Mouse (Mus musculus): Measurements from ENCODE around the gene Nudt14. TPM values are rescaled to one million over a fixed set of nuclear protein-coding genes. Genes with fewer than 3 reads are reported as not detected.

Nudt14 gene
- total and polyA plus RNA-seq, 3 experiments: 5.7 to 14.8 (median 8.6) TPM

DNA sequence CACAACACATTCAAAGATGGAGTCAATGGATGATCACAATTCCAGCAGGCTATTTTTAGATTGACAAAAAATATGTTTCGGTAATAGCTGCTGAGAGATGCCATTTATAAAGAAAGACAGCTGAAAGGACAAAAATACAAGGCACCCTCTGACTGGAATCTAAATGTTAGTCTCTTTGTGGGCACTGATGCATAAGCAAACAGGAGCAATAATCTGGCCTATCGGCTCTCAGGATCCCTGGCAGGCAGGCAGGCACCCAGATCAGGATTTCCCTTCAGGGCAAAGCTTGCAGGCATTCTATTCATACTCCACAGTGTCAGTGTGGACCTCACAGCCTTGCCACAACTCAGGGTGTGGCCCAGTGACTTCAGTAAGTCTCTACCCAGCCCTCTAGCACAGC, 40.1 kb upstream of the Nudt14 start:
- Histone ChIP-seq H3K79me2 (replicated peaks; ENCODE audit: control insufficient read depth, insufficient read depth, low read length) (no peaks in the 10 kb centered on the region), H3K27ac (no peak overlapping the region), H3K36me3 (ENCODE audit: control insufficient read depth, insufficient read depth, low read length) (peaks cover 5% of the 10 kb centered on the region; the same call in 1 of the 2 replicates), H3K9ac (ENCODE audit: low read depth, low read length) (no peak overlapping the region), H3K27me3 (ENCODE audit: control insufficient read depth, insufficient read depth, low read length) (no peaks in the 10 kb centered on the region), H3K4me3 (no peak overlapping the region), H3K4me1 (ENCODE audit: control insufficient read depth, insufficient read depth, low read length) (peaks cover 5% of the 10 kb centered on the region)
- 48% methylated on average over 2 of the region's 2 CpGs for WGBS
- intact Hi-C loops (cut with DNase I): no loop called here
- no peak for DNase-seq
- TF ChIP-seq POLR2A (IDR thresholded peaks at IDR 0.05; ENCODE audit: insufficient read depth, low read depth, low read length): no peak
- no peak for TF ChIP-seq CTCF (IDR thresholded peaks at IDR 0.05)
- TF ChIP-seq EP300 (IDR thresholded peaks at IDR 0.05; ENCODE audit: insufficient read depth, low read depth, low read length): no peak

DNA sequence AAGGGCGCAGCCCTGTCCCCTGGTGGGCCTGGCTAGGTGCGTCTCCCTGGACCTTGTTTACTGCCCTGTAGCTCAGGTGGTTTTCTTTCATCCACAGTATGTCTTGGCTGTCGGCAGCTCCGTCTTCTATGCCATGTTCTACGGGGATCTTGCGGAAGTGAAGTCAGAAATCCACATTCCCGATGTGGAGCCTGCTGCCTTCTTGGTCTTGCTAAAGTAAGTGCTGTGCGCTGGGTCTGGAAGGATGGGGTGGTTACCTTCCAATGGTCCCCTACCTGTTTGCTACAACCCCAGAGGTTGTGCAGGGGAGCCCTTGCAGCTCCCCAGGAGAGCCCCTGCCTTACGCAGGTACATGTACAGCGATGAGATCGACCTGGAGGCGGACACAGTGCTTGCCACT, 35.2 kb upstream of the Nudt14 start:
- 50% methylated on average over 12 of the region's 12 CpGs for WGBS
- peaks cover 1% of the 10 kb centered on the region; the same call in 1 of the 2 replicates for H3K36me3 ChIP-seq (ENCODE audit: control insufficient read depth, insufficient read depth, low read length)
- intact Hi-C loops (cut with DNase I): loop anchor here (2.0 kb wide), 1 partner anchor 24 kb away; the partner anchor contains the start of gene Brf1

DNA sequence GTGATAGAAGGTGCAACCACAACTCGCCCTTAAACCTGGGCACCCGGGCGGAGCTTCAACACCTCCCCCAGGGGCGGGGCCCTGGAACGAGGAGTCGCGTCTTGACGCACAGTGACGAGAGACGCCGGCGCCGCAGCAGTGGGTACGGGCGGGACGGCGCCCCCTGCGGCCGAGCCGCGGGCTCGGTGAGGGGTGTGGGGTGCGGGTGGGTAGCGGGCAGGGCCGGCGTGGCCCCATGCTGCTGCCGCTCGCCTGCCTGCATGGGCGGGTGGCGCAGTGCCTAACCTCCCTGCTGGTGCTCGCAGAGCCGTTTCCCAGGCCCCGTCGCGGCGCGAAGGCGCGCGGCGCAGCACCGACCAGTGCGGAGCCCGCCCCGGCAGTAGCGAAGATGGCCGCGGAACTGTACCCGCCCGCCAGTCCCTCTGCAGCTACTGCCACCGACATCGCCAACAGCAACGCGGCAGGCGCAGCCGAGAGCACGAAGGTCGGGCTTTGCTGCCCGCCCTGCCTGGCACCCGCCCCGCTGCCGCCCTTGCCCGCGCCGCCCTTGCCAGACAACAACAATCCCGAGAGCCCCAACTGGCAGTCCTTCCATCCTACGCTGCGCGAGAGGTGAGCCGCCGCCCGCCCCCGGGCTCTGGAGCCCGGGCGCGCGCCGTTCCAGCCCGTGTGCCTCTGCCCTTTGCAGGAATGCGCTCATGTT, 34.6 kb upstream of the Nudt14 start, which contains the start of gene Btbd6:
Gene Btbd6 (plus strand): TSS at position 112 of the 703 bp plus-strand sequence.
- Histone ChIP-seq H3K4me1 (ENCODE audit: control insufficient read depth, insufficient read depth, low read length) (peaks cover 5% of the 10 kb centered on the region), H3K79me2 (replicated peaks; ENCODE audit: control insufficient read depth, insufficient read depth, low read length) (no peaks in the 10 kb centered on the region), H3K27me3 (ENCODE audit: control insufficient read depth, insufficient read depth, low read length) (no peaks in the 10 kb centered on the region), H3K9ac (ENCODE audit: low read depth, low read length) (peak within 1 kb of the TSS; percentile 84), H3K4me3 (peak within 1 kb of the TSS; percentile 83), H3K27ac (peak within 1 kb of the TSS; percentile 96), H3K36me3 (ENCODE audit: control insufficient read depth, insufficient read depth, low read length) (no peaks in the 10 kb centered on the region)
- TF ChIP-seq CTCF (IDR thresholded peaks at IDR 0.05) (peak; percentile 70), EP300 (IDR thresholded peaks at IDR 0.05; ENCODE audit: insufficient read depth, low read depth, low read length) (no peak), POLR2A (IDR thresholded peaks at IDR 0.05; ENCODE audit: insufficient read depth, low read depth, low read length) (peak; percentile 53; the same call in 1 of the 2 replicates)
- under 1% methylated on average over 80 of the region's 80 CpGs for WGBS
- peak; percentile 89 to 92 for DNase-seq
- intact Hi-C loops (cut with DNase I): loop anchor here (2.0 kb wide), 1 partner anchor 24 kb away; the partner anchor contains the start of gene Brf1

More for the DNA sequence above, 35.2 kb upstream of the Nudt14 start:
- H3K27ac ChIP-seq: peak overlapping the region; percentile 96
- no peaks in the 10 kb centered on the region for H3K79me2 ChIP-seq (replicated peaks; ENCODE audit: control insufficient read depth, insufficient read depth, low read length)
- H3K27me3 ChIP-seq (ENCODE audit: control insufficient read depth, insufficient read depth, low read length): no peaks in the 10 kb centered on the region
- no peak for DNase-seq
- TF ChIP-seq EP300 (IDR thresholded peaks at IDR 0.05; ENCODE audit: insufficient read depth, low read depth, low read length) (no peak), CTCF (IDR thresholded peaks at IDR 0.05) (no peak), POLR2A (IDR thresholded peaks at IDR 0.05; ENCODE audit: insufficient read depth, low read depth, low read length) (no peak)
- H3K4me3 ChIP-seq: peak overlapping the region; percentile 83
- peaks cover 5% of the 10 kb centered on the region for H3K4me1 ChIP-seq (ENCODE audit: control insufficient read depth, insufficient read depth, low read length)
- H3K9ac ChIP-seq (ENCODE audit: low read depth, low read length): peak overlapping the region; percentile 84

DNA sequence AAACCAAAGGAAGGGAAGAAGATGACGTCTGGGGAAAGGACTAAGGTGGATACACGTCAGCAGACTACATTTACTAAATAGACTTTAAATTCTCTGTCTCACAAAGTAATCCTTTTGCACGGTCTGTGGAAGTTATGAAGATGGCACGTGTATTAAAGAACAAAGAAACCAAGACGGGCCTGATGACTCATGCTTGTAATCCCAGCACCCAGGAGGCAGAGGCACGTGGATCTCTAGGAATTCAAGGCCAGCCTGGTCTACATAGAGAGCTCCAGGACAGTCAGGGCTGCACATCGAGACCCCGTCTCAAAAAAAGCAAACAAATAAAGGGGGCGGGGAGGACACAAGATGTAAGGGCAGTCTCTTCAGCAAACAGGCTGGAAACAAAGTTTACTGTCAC, 32.8 kb upstream of the Nudt14 start:
- no peaks in the 10 kb centered on the region for H3K27me3 ChIP-seq (ENCODE audit: control insufficient read depth, insufficient read depth, low read length)

DNA sequence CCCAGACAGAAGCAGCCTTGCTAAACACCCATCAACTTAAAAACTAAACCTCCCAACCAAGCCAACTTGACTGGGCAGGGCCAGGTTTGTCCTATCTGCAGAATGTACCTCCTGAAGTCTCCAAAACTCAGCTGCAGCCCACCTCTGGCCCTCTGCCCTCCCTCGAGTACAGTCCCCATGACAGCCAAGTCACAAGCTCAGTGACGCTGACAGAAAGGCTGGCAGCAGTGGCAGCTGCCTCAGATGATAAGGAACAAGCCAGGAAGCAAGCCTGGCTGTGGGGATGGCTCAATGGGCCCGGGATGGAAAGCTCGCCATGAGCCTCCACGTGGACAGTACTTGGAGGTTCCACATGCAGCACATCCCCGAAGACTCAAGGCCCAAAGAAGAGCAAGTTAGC, 27.7 kb upstream of the Nudt14 start:
- TF ChIP-seq POLR2A (IDR thresholded peaks at IDR 0.05; ENCODE audit: insufficient read depth, low read depth, low read length): no peak
- 0 out of 2 replicates have a peak, but pooled peaks have one; percentile 44 for TF ChIP-seq EP300 (IDR thresholded peaks at IDR 0.05; ENCODE audit: insufficient read depth, low read depth, low read length)
- intact Hi-C loops (cut with DNase I): no loop called here
- H3K36me3 ChIP-seq (ENCODE audit: control insufficient read depth, insufficient read depth, low read length): no peaks in the 10 kb centered on the region
- no peak overlapping the region for H3K4me3 ChIP-seq
- no peaks in the 10 kb centered on the region for H3K4me1 ChIP-seq (ENCODE audit: control insufficient read depth, insufficient read depth, low read length)
- 57% methylated on average over 6 of the region's 6 CpGs for WGBS
- H3K9ac ChIP-seq (ENCODE audit: low read depth, low read length): no peak overlapping the region
- no peak overlapping the region for H3K27ac ChIP-seq
- no peak for DNase-seq
- no peaks in the 10 kb centered on the region for H3K79me2 ChIP-seq (replicated peaks; ENCODE audit: control insufficient read depth, insufficient read depth, low read length)
- H3K27me3 ChIP-seq (ENCODE audit: control insufficient read depth, insufficient read depth, low read length): no peaks in the 10 kb centered on the region

More for the DNA sequence above, 32.8 kb upstream of the Nudt14 start:
- H3K27ac ChIP-seq: no peak overlapping the region
- H3K4me3 ChIP-seq: no peak overlapping the region
- no peak for TF ChIP-seq POLR2A (IDR thresholded peaks at IDR 0.05; ENCODE audit: insufficient read depth, low read depth, low read length)
- no peak for TF ChIP-seq CTCF (IDR thresholded peaks at IDR 0.05)
- no peak for TF ChIP-seq EP300 (IDR thresholded peaks at IDR 0.05; ENCODE audit: insufficient read depth, low read depth, low read length)
- intact Hi-C loops (cut with DNase I): no loop called here
- 92% methylated on average over 9 of the region's 9 CpGs for WGBS
- no peaks in the 10 kb centered on the region for H3K36me3 ChIP-seq (ENCODE audit: control insufficient read depth, insufficient read depth, low read length)
- no peak for DNase-seq
- peaks cover 5% of the 10 kb centered on the region for H3K4me1 ChIP-seq (ENCODE audit: control insufficient read depth, insufficient read depth, low read length)
- no peak overlapping the region for H3K9ac ChIP-seq (ENCODE audit: low read depth, low read length)
- no peaks in the 10 kb centered on the region for H3K79me2 ChIP-seq (replicated peaks; ENCODE audit: control insufficient read depth, insufficient read depth, low read length)

DNA sequence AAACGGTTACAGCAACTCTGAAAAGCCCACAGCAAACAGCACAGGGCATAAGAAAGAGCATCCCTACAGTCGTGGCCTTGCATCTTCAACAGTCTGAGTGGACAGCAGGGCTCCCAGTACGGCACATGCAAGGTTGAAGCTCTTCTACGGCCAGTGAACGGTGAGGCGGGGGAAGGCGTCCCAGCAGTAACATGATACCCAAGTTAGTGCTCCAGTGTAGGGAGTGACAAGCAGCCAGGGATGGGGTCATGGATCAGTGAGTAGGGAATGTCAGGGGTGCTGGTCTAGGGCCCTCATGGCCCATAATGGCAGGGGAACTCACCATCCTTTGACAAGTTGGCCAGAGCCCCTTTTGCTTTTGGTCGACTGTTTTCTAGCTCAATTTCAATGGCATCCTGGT, 27.0 kb upstream of the Nudt14 start:
- WGBS: 88% methylated on average over 8 of the region's 8 CpGs
- H3K27me3 ChIP-seq (ENCODE audit: control insufficient read depth, insufficient read depth, low read length): no peaks in the 10 kb centered on the region
- no peak for DNase-seq
- no peaks in the 10 kb centered on the region for H3K36me3 ChIP-seq (ENCODE audit: control insufficient read depth, insufficient read depth, low read length)
- H3K9ac ChIP-seq (ENCODE audit: low read depth, low read length): no peak overlapping the region
- no peaks in the 10 kb centered on the region for H3K4me1 ChIP-seq (ENCODE audit: control insufficient read depth, insufficient read depth, low read length)
- H3K79me2 ChIP-seq (replicated peaks; ENCODE audit: control insufficient read depth, insufficient read depth, low read length): no peaks in the 10 kb centered on the region
- H3K27ac ChIP-seq: no peak overlapping the region
- intact Hi-C loops (cut with DNase I): no loop called here
- H3K4me3 ChIP-seq: no peak overlapping the region
- no peak for TF ChIP-seq POLR2A (IDR thresholded peaks at IDR 0.05; ENCODE audit: insufficient read depth, low read depth, low read length)
- no peak for TF ChIP-seq EP300 (IDR thresholded peaks at IDR 0.05; ENCODE audit: insufficient read depth, low read depth, low read length)
- no peak for TF ChIP-seq CTCF (IDR thresholded peaks at IDR 0.05)

All from heart, adult 2 months (tissue).